Mouse (Mus musculus) hindbrain, embryonic 11.5 days (tissue): ENCODE data around the gene Ptk6. TPM values are rescaled to one million over a fixed set of nuclear protein-coding genes. Genes with fewer than 3 reads are reported as not detected.
A peak's percentile ranks its signal among the peaks of the same experiment; 100 is the strongest.

Experiments
- ATAC-seq: fragments of 200-750 bp; cut with Nextera tagmentation; 2 replicates; pipeline ENCODE4 v1.8.0; 2017; ENCODE audit warnings: mild to moderate bottlenecking, moderate TSS enrichment, moderate library complexity; ENCODE audit not compliant: low FRiP score
- DNase-seq: peaks from one replicate; pipeline ENCODE4 v3.0.0-alpha.2; 2015; ENCODE audit warnings: low spot score
- H3K27ac ChIP-seq: fragments of 300-500 bp; sonication (generic); 2 replicates; pipeline ENCODE4 v1.5.1; 2014; ENCODE audit warnings: mild to moderate bottlenecking, low read depth, low read length
- H3K27me3 ChIP-seq: fragments of 300-500 bp; sonication (generic); 2 replicates; pipeline ENCODE4 v1.6.1; 2014; ENCODE audit warnings: mild to moderate bottlenecking, low read length, moderate library complexity, mixed read lengths; ENCODE audit not compliant: control insufficient read depth, insufficient read depth
- H3K36me3 ChIP-seq: fragments of 300-500 bp; sonication (generic); 2 replicates; pipeline ENCODE4 v1.6.1; 2014; ENCODE audit warnings: mild to moderate bottlenecking, low read length, moderate library complexity, mixed read lengths; ENCODE audit not compliant: control insufficient read depth, insufficient read depth
- H3K4me1 ChIP-seq: fragments of 300-500 bp; sonication (generic); replicated peaks from 2 replicates; pipeline ENCODE4 v1.6.1; 2014; ENCODE audit warnings: low read length, mixed read lengths; ENCODE audit not compliant: control insufficient read depth, insufficient read depth
- H3K4me2 ChIP-seq: fragments of 300-500 bp; sonication (generic); replicated peaks from 2 replicates; pipeline ENCODE4 v1.6.1; 2014; ENCODE audit warnings: mild to moderate bottlenecking, low read depth, low read length
- H3K4me3 ChIP-seq: fragments of 300-500 bp; sonication (generic); 2 replicates; pipeline ENCODE4 v1.5.1; 2014; ENCODE audit warnings: low read depth, low read length
- H3K9ac ChIP-seq: fragments of 300-500 bp; sonication (generic); 2 replicates; pipeline ENCODE4 v1.6.1; 2014; ENCODE audit warnings: low read depth, low read length
- H3K9me3 ChIP-seq: fragments of 300-500 bp; sonication (generic); 2 replicates; pipeline ENCODE4 v1.6.1; 2016; ENCODE audit warnings: low read length; ENCODE audit not compliant: control insufficient read depth
- WGBS: fragments of 180-500 bp; shearing (Covaris S2); extraction: QIAGEN DNeasy Blood & Tissue Kit; methylation state at CpG from one replicate; pipeline ENCODE4 v1.1.7; 2014; 5-methylcytosine and 5-hydroxymethylcytosine counted together
- polyA plus RNA-seq: library from polyadenylated mRNA; unstranded; fragments of >200 nt; fragmentation: Nextera tagmentation; extraction: Ambion mirVana; gene quantifications from 2 replicates; pipeline ENCODE4 v1.2.1, GENCODE M21; 2014

Ptk6 gene
- polyA plus RNA-seq, 1 experiment from 2014 or later = not detected

GRCm38 (mm10) chr2:181146976-181147545, 55.5 kb downstream of the Ptk6 start:
- Histone ChIP-seq H3K9ac (no peak overlapping the region; the same call in 1 of the 2 replicates), H3K27me3 (peaks cover 16% of the 10 kb centered on the region; the same call in 1 of the 2 replicates), H3K36me3 (no peaks in the 10 kb centered on the region), H3K4me2 (peak overlapping the region; percentile 86), H3K9me3 (no peaks in the 10 kb centered on the region), H3K27ac (no peak overlapping the region), H3K4me1 (no peaks in the 10 kb centered on the region), H3K4me3 (peak overlapping the region; percentile 40)
- DNase-seq = no peak
- ATAC-seq = no peak; the same call in 1 of the 2 replicates
- 46% methylated on average over 4 of the region's 4 CpGs for WGBS

DNA sequence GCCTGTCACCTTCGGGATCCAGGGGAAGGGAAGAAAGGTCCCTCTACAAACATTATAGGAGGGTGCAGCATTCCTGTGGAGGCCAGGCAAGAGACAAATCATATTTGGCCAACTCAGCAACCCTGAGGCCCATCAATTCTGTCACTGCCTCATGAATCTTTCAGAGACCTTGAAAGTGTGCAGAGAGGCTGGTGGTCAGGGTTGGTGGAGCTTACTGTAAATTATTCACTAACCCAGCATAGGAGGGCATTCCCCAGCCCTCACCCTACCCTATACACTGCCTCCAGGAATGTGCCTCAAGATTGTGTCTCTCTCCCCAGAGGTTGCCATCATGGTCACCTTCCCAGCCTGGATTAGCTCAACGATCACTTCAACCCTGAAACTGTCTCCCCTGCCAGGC, 57.9 kb downstream of the Ptk6 start:
- no peaks in the 10 kb centered on the region for H3K9me3 ChIP-seq
- no peak overlapping the region for H3K4me3 ChIP-seq
- no peaks in the 10 kb centered on the region for H3K36me3 ChIP-seq
- WGBS = 86% methylated on average over 2 of the region's 2 CpGs
- H3K27me3 ChIP-seq = peaks cover 16% of the 10 kb centered on the region; the same call in 1 of the 2 replicates
- no peaks in the 10 kb centered on the region for H3K4me1 ChIP-seq
- no peak for DNase-seq
- H3K27ac ChIP-seq = no peak overlapping the region
- no peak overlapping the region for H3K9ac ChIP-seq
- H3K4me2 ChIP-seq = no peak overlapping the region
- no peak for ATAC-seq

Other genes with a start within 250 kb of the Ptk6 start
- gene Nkain4, start 248.1 kb downstream of the Ptk6 start, polyA plus RNA-seq = 80.5 and 91.5 TPM in 2 replicates
- gene Arfgap1, start 235.6 kb downstream of the Ptk6 start, polyA plus RNA-seq = 50.2 and 50.5 TPM in 2 replicates
- 0.56 and 0.78 TPM in 2 replicates for gene Col20a1, start 216.3 kb downstream of the Ptk6 start, polyA plus RNA-seq
- 45.0 and 54.1 TPM in 2 replicates for gene Chrna4, start 159.2 kb downstream of the Ptk6 start, polyA plus RNA-seq
- gene Kcnq2, start 67.5 kb downstream of the Ptk6 start, polyA plus RNA-seq = 16.3 and 18.9 TPM in 2 replicates
- gene Eef1a2, start 45.8 kb downstream of the Ptk6 start, polyA plus RNA-seq = 1.3 and 1.5 TPM in 2 replicates
- 393 and 410 TPM in 2 replicates for gene Ppdpf, start 15.5 kb downstream of the Ptk6 start, polyA plus RNA-seq
- 0.15 and 0.22 TPM in 2 replicates for gene Srms, start 10.4 kb upstream of the Ptk6 start, polyA plus RNA-seq
- 0.29 TPM in 1 of 2 replicates, not detected in the other for gene Fndc11, start 17.2 kb upstream of the Ptk6 start, polyA plus RNA-seq
- 0.48 and 0.57 TPM in 2 replicates for gene Helz2, start 39.2 kb upstream of the Ptk6 start, polyA plus RNA-seq
- 17.9 and 19.7 TPM in 2 replicates for gene Gmeb2, start 85.2 kb upstream of the Ptk6 start, polyA plus RNA-seq
- gene Stmn3, start 111.7 kb upstream of the Ptk6 start, polyA plus RNA-seq = 426 and 432 TPM in 2 replicates
- gene Rtel1, start 117.0 kb upstream of the Ptk6 start, polyA plus RNA-seq = 41.6 and 45.6 TPM in 2 replicates
- gene Zgpat, start 162.1 kb upstream of the Ptk6 start, polyA plus RNA-seq = 33.4 and 38.1 TPM in 2 replicates
- gene Arfrp1, start 162.6 kb upstream of the Ptk6 start, polyA plus RNA-seq = 51.6 and 55.2 TPM in 2 replicates
- 20.2 and 20.9 TPM in 2 replicates for gene Lime1, start 177.3 kb upstream of the Ptk6 start, polyA plus RNA-seq